Mouse (Mus musculus): ENCODE measurements around the gene Rrp7a. TPM values are rescaled to one million over a fixed set of nuclear protein-coding genes. Genes with fewer than 3 reads are reported as not detected.

Rrp7a gene
- polyA plus RNA-seq, 1 experiment from 2014 or later, result 64.7 TPM

- WGBS, result 78% methylated on average over 6 of the region's 6 CpGs
- no peak overlapping the region for H3K4me3 ChIP-seq
- no peaks in the 10 kb centered on the region for H3K4me1 ChIP-seq
- no peak for ATAC-seq (ENCODE audit: borderline replicate concordance, extremely low read depth, low FRiP score, low TSS enrichment)
- no peaks in the 10 kb centered on the region for H3K9me3 ChIP-seq
- no peak overlapping the region for H3K9ac ChIP-seq
- H3K4me2 ChIP-seq, result no peak overlapping the region
- no peaks in the 10 kb centered on the region for H3K36me3 ChIP-seq
- H3K27me3 ChIP-seq, result no peaks in the 10 kb centered on the region
- no peak overlapping the region for H3K27ac ChIP-seq
Observed at GRCm38 (mm10) chr15:83106426-83106825, 16.2 kb downstream of the Rrp7a start.

GRCm38 (mm10) chr15:83103111-83103510 is 19.5 kb downstream of the Rrp7a start:
- no peaks in the 10 kb centered on the region for H3K36me3 ChIP-seq
- H3K4me1 ChIP-seq, result peaks cover 13% of the 10 kb centered on the region
- no peaks in the 10 kb centered on the region for H3K9me3 ChIP-seq
- no peak overlapping the region for H3K27ac ChIP-seq
- no peak overlapping the region for H3K4me3 ChIP-seq
- no peak for ATAC-seq (ENCODE audit: borderline replicate concordance, extremely low read depth, low FRiP score, low TSS enrichment)
- H3K9ac ChIP-seq, result no peak overlapping the region
- 0 out of 2 replicates have a peak, but pooled peaks cover 2% of the 10 kb centered on the region for H3K27me3 ChIP-seq
- 58% methylated on average over 1 of the region's 1 CpGs for WGBS
- no peak overlapping the region for H3K4me2 ChIP-seq

- Histone ChIP-seq H3K4me3 (peak overlapping the region; percentile 65), H3K9ac (peak overlapping the region; percentile 84), H3K4me1 (peaks cover 13% of the 10 kb centered on the region), H3K9me3 (no peaks in the 10 kb centered on the region), H3K27me3 (0 out of 2 replicates have a peak, but pooled peaks cover 3% of the 10 kb centered on the region), H3K36me3 (no peaks in the 10 kb centered on the region), H3K4me2 (peak overlapping the region; percentile 93), H3K27ac (peak overlapping the region; percentile 60)
- WGBS, result 1% methylated on average over 8 of the region's 8 CpGs
- ATAC-seq (ENCODE audit: borderline replicate concordance, extremely low read depth, low FRiP score, low TSS enrichment), result no peak
Observed at GRCm38 (mm10) chr15:83100332-83100662, 22.3 kb downstream of the Rrp7a start.

GRCm38 (mm10) chr15:83099533-83100331 is 22.9 kb downstream of the Rrp7a start:
- H3K27ac ChIP-seq, result peak overlapping the region; percentile 60
- peak overlapping the region; percentile 84 for H3K9ac ChIP-seq
- H3K27me3 ChIP-seq, result 0 out of 2 replicates have a peak, but pooled peaks cover 3% of the 10 kb centered on the region
- H3K4me2 ChIP-seq, result peak overlapping the region; percentile 93
- peak; percentile 93 for ATAC-seq (ENCODE audit: borderline replicate concordance, extremely low read depth, low FRiP score, low TSS enrichment)
- H3K36me3 ChIP-seq, result no peaks in the 10 kb centered on the region
- H3K4me1 ChIP-seq, result peaks cover 13% of the 10 kb centered on the region
- peak overlapping the region; percentile 65 for H3K4me3 ChIP-seq
- 2% methylated on average over 31 of the region's 31 CpGs for WGBS
- no peaks in the 10 kb centered on the region for H3K9me3 ChIP-seq

- 41% methylated on average over 2 of the region's 2 CpGs for WGBS
- no peak overlapping the region for H3K4me2 ChIP-seq
- H3K4me1 ChIP-seq, result peaks cover 13% of the 10 kb centered on the region
- H3K27me3 ChIP-seq, result 0 out of 2 replicates have a peak, but pooled peaks cover 3% of the 10 kb centered on the region
- no peak overlapping the region for H3K9ac ChIP-seq
- no peaks in the 10 kb centered on the region for H3K9me3 ChIP-seq
- ATAC-seq (ENCODE audit: borderline replicate concordance, extremely low read depth, low FRiP score, low TSS enrichment), result no peak
- H3K27ac ChIP-seq, result no peak overlapping the region
- H3K36me3 ChIP-seq, result no peaks in the 10 kb centered on the region
- no peak overlapping the region for H3K4me3 ChIP-seq
Observed at GRCm38 (mm10) chr15:83095950-83096349, 26.7 kb downstream of the Rrp7a start.

- H3K36me3 ChIP-seq, result no peaks in the 10 kb centered on the region
- ATAC-seq (ENCODE audit: borderline replicate concordance, extremely low read depth, low FRiP score, low TSS enrichment), result no peak
Observed at GRCm38 (mm10) chr15:83093687-83094086, 28.9 kb downstream of the Rrp7a start.

GRCm38 (mm10) chr15:83090874-83091273 is 31.7 kb downstream of the Rrp7a start:
- no peak overlapping the region for H3K4me2 ChIP-seq
- H3K4me3 ChIP-seq, result no peak overlapping the region
- no peak for ATAC-seq (ENCODE audit: borderline replicate concordance, extremely low read depth, low FRiP score, low TSS enrichment)
- H3K27me3 ChIP-seq, result peaks cover 22% of the 10 kb centered on the region
- H3K9ac ChIP-seq, result no peak overlapping the region
- 34% methylated on average over 3 of the region's 3 CpGs for WGBS
- no peak overlapping the region for H3K27ac ChIP-seq
- no peaks in the 10 kb centered on the region for H3K9me3 ChIP-seq
- no peaks in the 10 kb centered on the region for H3K4me1 ChIP-seq
- H3K36me3 ChIP-seq, result no peaks in the 10 kb centered on the region

More at GRCm38 (mm10) chr15:83093687-83094086, 28.9 kb downstream of the Rrp7a start:
- Histone ChIP-seq H3K4me2 (no peak overlapping the region), H3K4me1 (no peaks in the 10 kb centered on the region), H3K4me3 (no peak overlapping the region), H3K27ac (no peak overlapping the region), H3K9me3 (no peaks in the 10 kb centered on the region), H3K9ac (no peak overlapping the region), H3K27me3 (peaks cover 16% of the 10 kb centered on the region)
- 77% methylated on average over 2 of the region's 2 CpGs for WGBS

GRCm38 (mm10) chr15:83089429-83089605 is 33.3 kb downstream of the Rrp7a start, which contains the start of gene Serhl:
Gene Serhl (plus strand): TSS chr15:83089506.
- H3K9ac ChIP-seq, result no peak within 1 kb of the TSS
- WGBS, result 18% methylated on average over 7 of the region's 7 CpGs
- H3K4me2 ChIP-seq, result no peak within 1 kb of the TSS
- H3K36me3 ChIP-seq, result no peaks in the 10 kb centered on the region
- H3K4me3 ChIP-seq, result no peak within 1 kb of the TSS
- no peak for ATAC-seq (ENCODE audit: borderline replicate concordance, extremely low read depth, low FRiP score, low TSS enrichment)
- peaks cover 22% of the 10 kb centered on the region for H3K27me3 ChIP-seq
- H3K9me3 ChIP-seq, result no peaks in the 10 kb centered on the region
- no peaks in the 10 kb centered on the region for H3K4me1 ChIP-seq
- no peak within 1 kb of the TSS for H3K27ac ChIP-seq

GRCm38 (mm10) chr15:83088495-83089428 is 33.8 kb downstream of the Rrp7a start:
- Histone ChIP-seq H3K9ac (no peak overlapping the region), H3K4me3 (no peak overlapping the region), H3K4me2 (no peak overlapping the region), H3K27me3 (peaks cover 22% of the 10 kb centered on the region), H3K9me3 (no peaks in the 10 kb centered on the region), H3K27ac (no peak overlapping the region), H3K4me1 (no peaks in the 10 kb centered on the region), H3K36me3 (no peaks in the 10 kb centered on the region)
- WGBS, result 8% methylated on average over 27 of the region's 27 CpGs
- no peak for ATAC-seq (ENCODE audit: borderline replicate concordance, extremely low read depth, low FRiP score, low TSS enrichment)

GRCm38 (mm10) chr15:83086636-83087328 is 35.8 kb downstream of the Rrp7a start:
- 59% methylated on average over 13 of the region's 13 CpGs for WGBS
- H3K9ac ChIP-seq, result no peak overlapping the region
- H3K4me2 ChIP-seq, result no peak overlapping the region
- no peak overlapping the region for H3K4me3 ChIP-seq
- no peaks in the 10 kb centered on the region for H3K9me3 ChIP-seq
- ATAC-seq (ENCODE audit: borderline replicate concordance, extremely low read depth, low FRiP score, low TSS enrichment), result no peak
- H3K27me3 ChIP-seq, result peaks cover 22% of the 10 kb centered on the region
- no peaks in the 10 kb centered on the region for H3K4me1 ChIP-seq
- no peaks in the 10 kb centered on the region for H3K36me3 ChIP-seq
- no peak overlapping the region for H3K27ac ChIP-seq

GRCm38 (mm10) chr15:83085901-83086300 is 36.7 kb downstream of the Rrp7a start:
- Histone ChIP-seq H3K27me3 (peaks cover 22% of the 10 kb centered on the region), H3K9me3 (no peaks in the 10 kb centered on the region), H3K4me3 (no peak overlapping the region), H3K4me2 (no peak overlapping the region), H3K27ac (no peak overlapping the region), H3K4me1 (no peaks in the 10 kb centered on the region), H3K9ac (no peak overlapping the region), H3K36me3 (no peaks in the 10 kb centered on the region)
- no peak for ATAC-seq (ENCODE audit: borderline replicate concordance, extremely low read depth, low FRiP score, low TSS enrichment)
- 27% methylated on average over 7 of the region's 7 CpGs for WGBS

Measured in lung, embryonic 15.5 days (tissue).